Mouse (Mus musculus) urinary bladder, postnatal 4 days (tissue): ENCODE data around the gene Tcf7l1.
A peak's percentile ranks its signal among the peaks of the same experiment; 100 is the strongest.

Experiments used
- DNase-seq, 2 experiments: peaks; one replicate each; pipeline ENCODE4 v3.0.0; 2021 to 2022; ENCODE audit warnings: low spot score in 2 of 2

Tcf7l1 gene

GRCm38 (mm10) chr6:72745781-72746180 is 43.3 kb downstream of the Tcf7l1 start:
- DNase-seq: no peak

- DNase-seq: no peak
Observed at GRCm38 (mm10) chr6:72744144-72744800, 44.8 kb downstream of the Tcf7l1 start.

GRCm38 (mm10) chr6:72743624-72744041 is 45.4 kb downstream of the Tcf7l1 start:
- no peak for DNase-seq

- no peak for DNase-seq
Observed at GRCm38 (mm10) chr6:72742331-72742730, 46.7 kb downstream of the Tcf7l1 start.

GRCm38 (mm10) chr6:72740596-72741421 is 48.2 kb downstream of the Tcf7l1 start:
- DNase-seq: peak in 1 of 2 experiments; percentile 48

- no peak for DNase-seq
Observed at GRCm38 (mm10) chr6:72736872-72737271, 52.2 kb downstream of the Tcf7l1 start.

GRCm38 (mm10) chr6:72735206-72735605 is 53.8 kb downstream of the Tcf7l1 start:
- no peak for DNase-seq

GRCm38 (mm10) chr6:72733375-72733774 is 55.7 kb downstream of the Tcf7l1 start:
- no peak for DNase-seq

GRCm38 (mm10) chr6:72732109-72732508 is 56.9 kb downstream of the Tcf7l1 start:
- DNase-seq: no peak

- DNase-seq: no peak
Observed at GRCm38 (mm10) chr6:72730560-72730849, 58.5 kb downstream of the Tcf7l1 start.

- DNase-seq: no peak
Observed at GRCm38 (mm10) chr6:72729831-72730559, 59.1 kb downstream of the Tcf7l1 start.

GRCm38 (mm10) chr6:72727826-72728225 is 61.2 kb downstream of the Tcf7l1 start:
- no peak for DNase-seq

- DNase-seq: no peak
Observed at GRCm38 (mm10) chr6:72724494-72725180, 64.4 kb downstream of the Tcf7l1 start.

- DNase-seq: no peak
Observed at GRCm38 (mm10) chr6:72723731-72724385, 65.2 kb downstream of the Tcf7l1 start.

GRCm38 (mm10) chr6:72723143-72723542 is 65.9 kb downstream of the Tcf7l1 start:
- DNase-seq: no peak

- DNase-seq: no peak
Observed at GRCm38 (mm10) chr6:72720852-72721251, 68.2 kb downstream of the Tcf7l1 start.

GRCm38 (mm10) chr6:72714726-72715125 is 74.3 kb downstream of the Tcf7l1 start:
- no peak for DNase-seq

GRCm38 (mm10) chr6:72714250-72714649 is 74.8 kb downstream of the Tcf7l1 start:
- DNase-seq: no peak

- DNase-seq: no peak
Observed at GRCm38 (mm10) chr6:72711508-72712081, 77.5 kb downstream of the Tcf7l1 start.

- DNase-seq: no peak
Observed at GRCm38 (mm10) chr6:72710897-72711507, 78.1 kb downstream of the Tcf7l1 start.
